Mouse (Mus musculus) testis, adult 2 months (tissue): ENCODE data around the gene Gigyf2.

Source experiments
- CTCF ChIP-seq: fragments of 200-500 bp; IDR thresholded peaks from 2 replicates; pipeline ENCODE4 v1.5.1; 2012; ENCODE audit warnings: low read depth, mild to moderate bottlenecking, inconsistent platforms, low read length, moderate library complexity; ENCODE audit not compliant: control insufficient read depth, insufficient read depth, insufficient replicate concordance
- POLR2A ChIP-seq: fragments of 200-500 bp; IDR thresholded peaks from 2 replicates; pipeline ENCODE4 v1.6.1; 2012; ENCODE audit warnings: low read depth, mild to moderate bottlenecking, inconsistent platforms, low read length, moderate library complexity; ENCODE audit not compliant: control insufficient read depth

DNA sequence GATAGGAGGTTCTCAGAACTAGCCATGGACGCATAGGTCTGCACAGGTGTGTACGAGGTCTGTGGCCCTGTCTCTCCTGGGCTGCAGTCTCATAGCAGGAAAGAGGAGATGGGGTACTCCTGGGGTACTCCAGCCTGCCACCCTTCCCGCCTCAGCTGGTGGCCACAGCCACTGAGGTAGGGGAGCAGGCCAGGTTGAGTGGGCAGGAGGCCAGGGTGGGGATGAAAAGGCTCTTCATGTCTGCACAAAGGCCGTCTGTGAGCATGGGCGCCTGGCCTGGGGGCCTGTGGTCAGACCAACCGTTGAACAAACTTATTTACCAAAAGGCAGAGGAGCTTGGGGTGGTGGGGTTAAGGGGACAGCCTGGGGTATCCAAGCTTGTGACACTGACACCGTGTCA lies 145.1 kb downstream of the Gigyf2 start:
- no peak for TF ChIP-seq POLR2A
- TF ChIP-seq CTCF = no peak
